Mouse (Mus musculus): ENCODE measurements around the gene Myo9b. TPM values are rescaled to one million over a fixed set of nuclear protein-coding genes. Genes with fewer than 3 reads are reported as not detected.

Myo9b gene
- total RNA-seq, 2 experiments from 2014 or later, result 8.1 to 22.6 TPM

DNA sequence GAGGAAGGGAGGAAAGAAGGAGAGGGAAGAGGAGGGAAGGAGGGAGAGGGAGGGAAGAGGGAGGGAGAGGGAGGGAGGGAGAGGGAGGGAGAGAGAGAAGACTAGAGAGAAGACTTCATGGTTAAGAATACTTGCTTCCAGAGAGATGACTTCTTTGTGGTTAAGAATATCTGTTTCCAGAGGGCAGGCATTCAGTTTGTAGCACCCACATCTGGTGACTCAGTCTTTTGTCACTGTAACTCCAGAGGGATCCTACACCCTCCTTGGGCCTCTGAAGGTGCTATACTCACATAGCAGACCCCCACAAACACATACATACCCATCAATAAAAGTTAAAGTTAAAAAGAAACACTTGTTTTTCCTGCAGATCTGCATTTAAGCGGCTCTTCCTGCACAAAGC, 79.0 kb downstream of the Myo9b start:
- no peak for ATAC-seq (replicated peaks; ENCODE audit: low FRiP score, poor library complexity, severe bottlenecking)

GRCm38 (mm10) chr8:71358026-71358425, 85.5 kb downstream of the Myo9b start:
- no peak for ATAC-seq (replicated peaks; ENCODE audit: low FRiP score, poor library complexity, severe bottlenecking)

DNA sequence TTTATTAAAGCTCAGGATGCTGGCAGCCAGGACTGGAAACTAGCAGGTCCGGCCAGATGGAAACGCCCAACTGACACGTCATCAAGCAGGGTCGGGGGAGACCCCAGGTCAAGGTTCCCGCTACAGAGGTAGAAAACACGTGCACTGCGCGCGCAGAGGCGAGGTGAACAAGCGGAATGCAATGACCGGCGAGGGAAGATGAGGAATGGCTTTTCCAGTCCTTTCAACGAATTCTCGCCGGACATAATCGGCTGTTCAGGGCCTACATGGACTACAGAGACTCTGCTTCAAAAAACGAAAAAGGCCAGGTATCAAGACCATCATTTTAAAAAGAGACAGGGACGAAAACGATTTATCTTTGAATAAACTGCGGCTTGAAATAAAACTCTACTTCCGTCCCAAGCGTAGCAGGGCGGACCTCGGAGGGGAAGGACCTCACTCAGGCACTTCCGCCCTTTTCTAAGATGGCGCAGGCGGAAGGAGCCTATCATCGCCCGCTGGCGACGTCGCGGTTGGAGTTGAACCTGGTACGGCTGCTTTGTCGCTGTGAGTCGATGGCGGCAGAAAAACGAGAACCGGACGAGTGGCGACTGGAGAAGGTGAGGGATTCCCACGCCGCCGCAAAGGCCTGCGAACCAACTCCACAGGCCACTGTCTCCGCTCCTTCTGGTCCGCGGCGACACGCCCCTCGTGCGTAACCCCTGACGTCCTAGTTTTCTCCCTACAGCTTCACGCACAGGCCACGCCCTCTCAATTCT, 94.4 kb downstream of the Myo9b start, which contains the start of gene Use1:
Gene Use1 (plus strand): TSS at position 78 of the 758 bp plus-strand sequence.
- peak; percentile 82 for ATAC-seq (replicated peaks; ENCODE audit: low FRiP score, poor library complexity, severe bottlenecking)

- ATAC-seq (replicated peaks; ENCODE audit: low FRiP score, poor library complexity, severe bottlenecking), result no peak
Measured at GRCm38 (mm10) chr8:71367529-71368176, 95.1 kb downstream of the Myo9b start.

DNA sequence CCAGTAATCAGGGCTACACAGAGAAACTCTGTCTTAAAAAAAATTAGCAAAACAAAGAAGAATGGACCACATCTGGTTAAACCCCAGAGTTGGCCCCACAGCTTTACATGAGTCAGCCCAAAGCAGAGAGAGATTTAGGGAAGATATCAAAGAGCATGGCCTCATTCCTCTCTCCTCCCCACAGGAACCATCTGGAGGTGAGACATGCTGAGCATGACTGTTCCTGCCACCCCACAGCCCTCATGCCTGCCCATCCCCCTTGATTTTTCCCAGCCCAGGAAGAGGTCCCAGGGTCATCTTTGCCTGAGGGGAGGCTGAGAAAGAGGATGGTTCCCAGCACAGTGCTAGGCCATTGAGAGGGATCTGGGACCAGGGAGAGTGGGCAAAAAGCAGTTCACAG, 95.9 kb downstream of the Myo9b start:
- ATAC-seq (replicated peaks; ENCODE audit: low FRiP score, poor library complexity, severe bottlenecking), result no peak

DNA sequence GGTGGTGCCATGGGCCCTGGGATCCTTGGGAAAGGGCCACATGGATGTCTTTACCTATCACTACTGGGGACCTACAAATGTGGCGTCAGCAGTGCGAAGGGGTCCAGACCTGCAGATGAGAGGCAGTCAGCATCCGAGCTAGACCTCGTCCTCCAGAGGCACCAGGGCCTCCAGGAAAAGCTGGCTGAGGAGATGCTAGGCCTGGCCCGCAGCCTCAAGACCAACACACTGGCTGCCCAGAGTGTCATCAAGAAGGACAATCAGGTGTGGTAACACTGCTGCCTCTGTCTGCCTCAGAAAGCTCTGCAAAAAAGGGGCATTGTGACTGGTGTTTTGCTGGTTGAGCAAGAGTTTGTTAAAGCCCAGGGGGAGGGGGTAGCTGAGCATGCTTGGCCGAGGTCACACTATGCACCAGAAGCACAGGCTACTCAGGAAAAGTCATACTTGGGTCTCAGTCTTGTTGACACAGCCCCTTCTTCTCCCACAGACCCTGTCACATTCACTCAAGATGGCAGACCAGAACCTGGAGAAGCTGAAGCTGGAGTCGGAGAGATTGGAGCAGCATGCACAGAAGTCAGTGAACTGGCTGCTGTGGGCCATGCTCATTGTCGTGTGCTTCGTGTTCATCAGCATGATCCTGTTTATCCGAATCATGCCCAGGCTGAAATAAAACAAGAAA, 96.7 kb downstream of the Myo9b start:
- no peak for ATAC-seq (replicated peaks; ENCODE audit: low FRiP score, poor library complexity, severe bottlenecking)

DNA sequence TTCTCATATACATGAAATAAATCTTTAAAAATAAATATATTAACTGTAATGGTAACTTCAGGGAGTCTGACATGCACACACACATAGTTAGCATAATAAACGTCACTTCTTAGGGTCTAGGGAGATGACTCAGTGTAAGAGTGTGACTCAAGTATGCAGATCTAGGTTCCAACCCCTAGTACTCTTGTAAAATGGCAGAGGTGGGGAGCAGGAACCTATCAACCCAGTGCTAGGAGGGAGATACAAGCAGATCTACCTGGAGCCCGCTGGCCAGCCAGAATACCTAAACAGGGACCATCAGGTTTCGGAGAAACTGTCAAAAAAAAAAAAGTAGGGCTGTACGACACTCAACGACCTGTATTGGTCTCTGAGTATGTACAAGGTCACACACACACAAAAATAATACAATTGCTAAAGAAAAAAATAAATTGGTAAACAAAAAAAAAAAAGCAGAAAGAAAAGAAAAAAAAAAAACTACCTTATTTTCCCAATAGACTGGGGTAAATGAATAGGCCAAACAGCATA, 98.3 kb downstream of the Myo9b start:
- no peak for ATAC-seq (replicated peaks; ENCODE audit: low FRiP score, poor library complexity, severe bottlenecking)

GRCm38 (mm10) chr8:71371236-71371848, 98.8 kb downstream of the Myo9b start, which contains the start of gene Ocel1:
Gene Ocel1 (plus strand): TSS chr8:71371298.
- ATAC-seq (replicated peaks; ENCODE audit: low FRiP score, poor library complexity, severe bottlenecking), result peak; percentile 84

DNA sequence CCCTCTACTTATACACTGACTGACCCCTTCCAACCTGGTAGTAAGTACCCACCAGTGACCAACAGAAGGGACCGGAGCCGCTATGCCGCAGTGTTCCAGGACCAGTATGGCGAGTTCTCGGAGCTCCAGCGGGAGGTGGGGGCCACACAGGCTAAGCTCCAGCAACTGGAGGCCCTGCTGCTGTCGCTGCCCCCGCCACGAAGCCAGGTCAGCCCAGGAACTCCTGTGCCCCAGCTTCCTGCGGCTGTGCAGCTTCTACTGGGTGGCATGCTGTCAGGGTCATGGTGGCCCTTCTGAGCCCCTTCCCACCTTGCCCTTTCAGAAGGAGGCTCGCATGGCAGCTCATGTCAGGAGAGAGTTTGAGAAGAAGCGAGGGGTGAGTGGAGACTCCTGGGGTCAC, 99.9 kb downstream of the Myo9b start:
- ATAC-seq (replicated peaks; ENCODE audit: low FRiP score, poor library complexity, severe bottlenecking), result no peak

- ATAC-seq (replicated peaks; ENCODE audit: low FRiP score, poor library complexity, severe bottlenecking), result no peak
Measured at GRCm38 (mm10) chr8:71373000-71373399, 100.5 kb downstream of the Myo9b start.

DNA sequence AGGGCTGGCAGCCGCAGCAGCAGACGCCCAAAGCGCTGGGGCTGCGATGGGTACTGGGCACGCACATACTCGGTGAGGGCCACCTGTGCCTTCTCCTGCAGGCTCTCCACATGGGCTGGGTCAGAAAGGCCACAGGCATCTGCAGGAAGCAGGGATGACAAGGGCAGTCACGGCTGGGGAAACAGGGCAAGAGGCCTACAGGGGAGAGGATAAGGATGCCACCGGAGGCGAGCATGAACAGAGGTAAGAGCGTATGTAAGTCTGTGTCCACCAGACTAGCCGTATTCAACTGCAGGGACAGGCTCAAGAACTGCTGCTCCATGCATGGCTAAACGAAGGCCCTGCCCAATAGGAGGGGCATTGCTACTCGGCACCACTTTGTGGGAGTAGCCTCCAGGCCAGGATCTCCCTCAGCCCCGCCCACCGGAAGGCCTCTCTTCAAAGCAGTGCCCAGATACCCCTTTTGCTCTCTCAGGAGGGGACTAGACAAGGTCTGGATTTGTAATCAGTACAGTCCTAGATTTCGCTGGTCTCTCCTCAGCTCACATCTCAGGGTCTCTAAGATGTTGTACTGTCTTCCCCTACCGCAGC, 102.2 kb downstream of the Myo9b start:
- ATAC-seq (replicated peaks; ENCODE audit: low FRiP score, poor library complexity, severe bottlenecking), result no peak

- ATAC-seq (replicated peaks; ENCODE audit: low FRiP score, poor library complexity, severe bottlenecking), result no peak
Measured at GRCm38 (mm10) chr8:71375581-71376422, 103.3 kb downstream of the Myo9b start.

DNA sequence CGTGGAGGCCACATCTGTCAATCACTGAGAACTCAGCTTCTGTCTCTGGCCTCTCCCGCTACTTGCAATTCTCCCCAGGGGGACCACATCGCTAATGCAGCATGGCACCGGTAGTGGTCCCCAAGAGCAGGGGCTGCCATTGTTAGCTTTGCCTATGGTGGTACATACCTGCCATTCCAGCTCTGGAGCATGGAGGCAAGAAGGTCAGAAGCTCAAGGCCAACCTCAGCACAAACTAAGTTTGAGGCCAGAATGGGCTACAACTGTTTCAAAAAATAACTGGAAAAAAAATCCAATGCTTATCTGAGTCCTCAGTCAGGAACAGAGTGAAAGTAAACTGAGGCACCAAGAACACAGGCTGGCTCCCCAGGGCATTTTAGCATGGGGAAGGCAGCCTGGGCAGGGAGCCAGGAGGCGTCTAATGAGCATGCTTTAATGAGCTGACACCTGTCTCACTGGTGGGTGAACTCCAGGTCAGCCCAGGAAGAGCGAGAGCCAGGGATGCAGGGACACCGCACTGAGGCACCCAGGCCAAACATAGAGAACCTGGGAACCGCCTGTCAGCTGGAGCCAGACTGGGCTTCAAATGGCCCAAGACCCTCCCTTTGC, 104.0 kb downstream of the Myo9b start:
- no peak for ATAC-seq (replicated peaks; ENCODE audit: low FRiP score, poor library complexity, severe bottlenecking)

DNA sequence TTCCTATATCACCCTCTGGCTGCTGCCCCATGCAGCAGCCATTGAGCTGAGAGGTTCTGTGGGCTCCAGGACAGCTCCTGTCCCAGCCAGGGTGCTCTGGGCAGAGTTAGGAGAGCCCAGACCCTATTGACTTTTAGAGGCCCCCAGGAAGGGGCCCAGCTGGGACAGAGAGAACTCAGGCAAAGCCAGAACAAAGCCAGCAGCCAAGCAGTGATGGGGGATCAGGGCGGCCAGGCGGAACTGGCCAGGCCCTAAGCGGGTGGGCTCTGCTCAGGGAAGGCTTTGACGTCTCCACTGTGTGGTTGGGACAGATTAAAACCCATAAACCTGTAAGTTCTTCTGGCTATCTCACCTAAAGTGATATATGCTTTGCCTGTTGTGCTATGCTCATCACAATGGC, 106.5 kb downstream of the Myo9b start:
- no peak for ATAC-seq (replicated peaks; ENCODE audit: low FRiP score, poor library complexity, severe bottlenecking)

DNA sequence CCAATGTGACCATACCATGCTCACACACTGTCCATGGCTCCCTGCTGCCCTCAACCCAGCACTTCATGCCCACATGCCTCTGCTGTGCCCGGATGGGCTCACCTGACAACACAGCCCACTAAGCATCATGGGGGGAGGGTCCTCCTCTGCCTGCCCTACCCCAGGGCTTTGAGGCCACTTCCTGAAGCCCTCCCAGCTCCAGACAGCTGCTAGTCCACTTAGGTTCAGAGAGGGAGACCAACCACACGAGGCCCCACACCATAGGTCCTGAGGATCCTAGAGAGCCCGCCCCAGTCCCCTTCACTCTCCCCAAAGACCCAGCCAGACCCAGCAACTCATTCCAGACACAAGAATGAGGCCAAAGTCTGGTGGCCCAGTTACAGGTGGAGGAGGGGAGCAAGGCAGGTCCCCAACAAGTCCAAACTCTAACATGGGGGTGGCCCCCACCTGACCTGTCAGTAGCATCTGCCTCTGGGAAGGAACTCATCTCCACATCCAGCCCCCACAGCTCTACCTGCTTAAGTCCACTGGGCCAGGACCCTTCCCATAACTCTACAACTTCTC, 107.1 kb downstream of the Myo9b start:
- ATAC-seq (replicated peaks; ENCODE audit: low FRiP score, poor library complexity, severe bottlenecking), result no peak

DNA sequence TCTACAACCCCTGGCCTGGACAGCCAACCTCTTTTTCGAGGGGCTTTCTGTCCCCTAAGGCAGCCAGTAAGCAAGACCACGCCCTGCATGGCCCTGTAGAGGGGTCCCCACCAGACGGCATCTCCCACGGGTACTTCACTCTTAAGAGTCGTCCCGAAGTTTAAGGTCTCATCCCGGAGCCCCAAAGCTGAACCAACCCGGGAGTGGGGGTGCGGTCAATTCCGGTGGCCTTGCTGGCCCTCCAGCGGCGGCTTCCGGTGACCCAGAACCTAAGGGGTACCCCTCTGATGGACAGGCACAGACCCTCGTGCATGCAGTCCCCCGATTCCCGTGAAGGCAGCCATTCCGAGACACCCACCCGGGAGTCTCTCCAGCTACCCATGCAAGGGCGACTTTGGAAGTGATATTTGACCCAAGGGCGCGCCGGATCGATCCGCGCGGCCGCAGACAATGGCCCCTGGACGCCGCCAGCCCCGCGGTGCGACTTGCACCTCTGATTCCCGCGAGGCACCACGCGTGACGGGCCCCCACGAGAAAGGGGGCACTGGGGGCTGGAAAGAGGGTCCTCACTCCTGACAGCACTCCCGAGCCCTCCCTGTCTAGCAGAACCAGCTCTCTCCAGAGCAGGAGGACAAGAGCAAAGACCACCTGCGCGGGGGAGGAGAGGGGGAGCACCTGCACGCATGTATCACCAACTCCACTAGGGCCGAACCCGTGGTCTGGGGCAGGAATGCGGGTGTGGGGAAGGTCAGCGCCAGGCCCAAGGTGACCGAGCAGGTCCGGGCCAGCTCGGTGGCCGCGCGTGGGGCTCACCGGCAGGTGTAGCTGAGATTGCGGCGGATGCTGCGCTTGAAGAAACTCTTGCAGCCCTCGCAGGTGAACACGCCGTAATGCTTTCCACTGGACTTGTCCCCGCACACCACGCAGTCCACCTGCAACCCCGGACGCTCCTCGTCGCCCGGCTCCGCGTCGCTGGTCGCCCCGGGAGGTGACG, 108.0 kb downstream of the Myo9b start:
- ATAC-seq (replicated peaks; ENCODE audit: low FRiP score, poor library complexity, severe bottlenecking), result no peak

DNA sequence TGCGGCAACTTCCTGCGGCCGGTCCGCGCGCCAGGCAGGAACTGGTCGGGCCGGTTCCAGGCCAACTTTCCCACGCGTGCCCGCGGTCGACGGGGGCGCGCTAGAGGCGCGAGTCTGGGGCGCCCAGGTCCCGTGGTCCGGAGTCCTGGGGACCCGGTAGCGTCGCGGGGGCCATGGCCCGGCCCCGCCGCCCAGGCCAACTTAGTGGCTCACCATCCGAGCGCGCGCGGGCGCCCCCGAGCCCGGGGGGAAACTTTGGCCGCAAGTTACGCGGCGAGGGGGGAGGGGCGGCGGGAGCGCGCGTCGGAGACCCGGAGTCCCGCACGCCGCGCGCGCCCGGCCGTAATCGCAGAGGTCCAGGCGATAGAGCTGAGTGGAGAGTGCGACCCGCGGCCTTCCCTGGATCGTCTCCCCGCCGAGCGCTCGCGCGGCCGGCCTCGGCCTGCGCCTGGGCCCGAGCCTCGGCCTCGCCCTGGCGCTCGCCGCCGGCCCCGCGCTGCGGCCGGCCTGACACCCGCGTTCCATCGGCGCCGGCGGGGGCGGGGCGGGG, 109.0 kb downstream of the Myo9b start, which contains the start of gene Nr2f6:
Gene Nr2f6 (minus strand): TSS at position 540 of the 550 bp plus-strand sequence.
- ATAC-seq (replicated peaks; ENCODE audit: low FRiP score, poor library complexity, severe bottlenecking), result no peak
